Mouse (Mus musculus) thymus, adult 2 months (tissue): ENCODE data around the gene Cxcr5. TPM values are rescaled to one million over a fixed set of nuclear protein-coding genes. Genes with fewer than 3 reads are reported as not detected.

Source experiments
- DNase-seq: peaks from one replicate; pipeline ENCODE4 v3.0.0; 2021
- H3K27ac ChIP-seq: fragments of 200-500 bp; 2 replicates; pipeline ENCODE4 v1.5.1; 2012; ENCODE audit warnings: low read length, control low read depth; ENCODE audit not compliant: control insufficient read depth, insufficient read depth
- H3K27me3 ChIP-seq: fragments of 200-500 bp; 2 replicates; pipeline ENCODE4 v1.6.1; 2012; ENCODE audit warnings: mild to moderate bottlenecking, low read length, moderate library complexity, mixed read lengths; ENCODE audit not compliant: control insufficient read depth, insufficient read depth
- H3K36me3 ChIP-seq: fragments of 200-500 bp; 2 replicates; pipeline ENCODE4 v1.6.1; 2012; ENCODE audit warnings: mild to moderate bottlenecking, low read length, moderate library complexity; ENCODE audit not compliant: control insufficient read depth, insufficient read depth
- H3K4me1 ChIP-seq: fragments of 200-500 bp; replicated peaks from 2 replicates; pipeline ENCODE4 v1.6.1; 2012; ENCODE audit warnings: low read length; ENCODE audit not compliant: control insufficient read depth, insufficient read depth
- H3K4me3 ChIP-seq: fragments of 200-500 bp; 2 replicates; pipeline ENCODE4 v1.5.1; 2012; ENCODE audit warnings: mild to moderate bottlenecking, low read length, control low read depth, moderate library complexity; ENCODE audit not compliant: control insufficient read depth, insufficient read depth
- CTCF ChIP-seq: fragments of 200-500 bp; IDR thresholded peaks from 2 replicates; pipeline ENCODE4 v1.5.1; 2012; ENCODE audit warnings: mild to moderate bottlenecking, control low read depth, low read length, moderate library complexity, borderline replicate concordance; ENCODE audit not compliant: control insufficient read depth, poor library complexity, insufficient read depth; ENCODE audit errors: extremely low read depth
- POLR2A ChIP-seq: fragments of 200-500 bp; IDR thresholded peaks from 2 replicates; pipeline ENCODE4 v1.6.1; 2012; ENCODE audit warnings: mild to moderate bottlenecking, low read length, control low read depth, moderate library complexity; ENCODE audit not compliant: control insufficient read depth, poor library complexity, insufficient read depth; ENCODE audit errors: extremely low read depth
- WGBS: fragments of 180-500 bp; shearing (Covaris S2); methylation state at CpG from one replicate; pipeline ENCODE4 v1.1.7; 2018; 5-methylcytosine and 5-hydroxymethylcytosine counted together
- polyA plus RNA-seq: library from polyadenylated mRNA; depleted of rRNA; stranded (reverse); fragments of >200 nt; gene quantifications from 2 replicates; pipeline ENCODE4 v1.2.3, GENCODE M21; 2012

Gene Cxcr5
- polyA plus RNA-seq, 1 experiment = 7.7 TPM

DNA sequence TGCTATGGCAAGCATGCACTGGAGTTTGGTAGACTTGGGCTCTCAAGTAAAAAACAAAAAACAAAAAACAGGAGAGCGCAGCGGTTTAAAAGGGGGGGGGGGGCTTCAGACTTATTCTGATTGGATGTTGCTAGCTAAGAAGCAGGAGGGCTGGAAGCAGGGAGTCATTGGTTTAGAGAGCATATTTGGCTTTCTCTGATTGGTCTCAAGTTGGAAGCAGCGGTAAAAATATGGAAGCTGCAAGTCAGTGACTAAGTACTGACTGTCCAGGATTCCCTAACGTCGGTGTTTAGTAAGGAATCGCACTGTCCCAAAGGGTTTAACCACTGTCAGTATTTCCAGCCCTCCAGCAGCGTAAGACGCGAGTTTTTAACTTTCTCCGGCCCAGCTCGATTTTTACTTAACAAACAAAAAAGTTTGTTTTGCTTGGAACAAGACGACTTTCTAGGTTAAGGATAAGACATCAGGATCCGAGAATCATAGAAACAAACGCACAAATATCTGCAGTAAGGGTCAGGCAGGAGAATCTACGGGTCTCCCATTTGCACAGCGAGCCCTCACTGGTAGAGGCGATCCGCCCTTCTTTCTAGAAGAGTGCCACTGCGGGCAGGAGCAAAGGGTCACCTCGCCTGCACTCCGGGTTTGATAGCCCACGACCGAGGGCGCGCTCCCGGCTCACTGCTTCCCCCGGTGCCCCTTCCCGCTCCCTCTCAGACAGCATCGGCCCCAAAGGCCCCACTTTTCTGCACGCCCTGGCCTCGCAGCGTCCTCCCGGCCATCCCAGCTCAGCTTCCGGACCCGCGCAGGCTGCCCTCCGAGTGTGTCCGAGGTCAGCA is 42.0 kb upstream of the Cxcr5 start:
- WGBS = under 1% methylated on average over 38 of the region's 38 CpGs
- TF ChIP-seq POLR2A (no peak), CTCF (no peak)
- DNase-seq = peak; percentile 60

GRCm38 (mm10) chr9:44602766-44603165 is 41.1 kb upstream of the Cxcr5 start:
- peak; percentile 19 for DNase-seq
- Histone ChIP-seq H3K36me3 (peaks cover 8% of the 10 kb centered on the region), H3K4me3 (no peak overlapping the region)

More for the DNA sequence above, 42.0 kb upstream of the Cxcr5 start:
- Histone ChIP-seq H3K27me3 (no peaks in the 10 kb centered on the region), H3K4me1 (peaks cover 14% of the 10 kb centered on the region), H3K27ac (peak overlapping the region; percentile 76), H3K36me3 (peaks cover 17% of the 10 kb centered on the region), H3K4me3 (peak overlapping the region; percentile 90)

DNA sequence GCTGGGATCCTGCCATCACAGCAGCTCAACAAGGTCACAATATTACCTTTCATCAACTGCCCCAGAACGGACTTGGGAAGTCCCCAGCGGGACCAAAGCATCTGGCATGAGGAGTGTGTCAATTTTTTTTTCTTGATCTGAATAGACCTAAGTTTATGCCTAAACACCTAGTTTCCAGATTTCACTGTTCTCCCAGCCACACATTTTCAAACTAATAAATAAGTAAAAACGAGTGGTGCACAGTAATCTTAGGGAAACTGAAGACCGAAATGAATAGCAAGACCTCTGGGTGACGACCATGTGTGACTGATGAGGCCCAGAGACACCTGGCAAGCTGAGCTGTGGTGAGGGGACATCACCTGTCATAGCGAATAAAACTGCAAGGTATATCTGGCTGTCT is 39.1 kb upstream of the Cxcr5 start:
- Histone ChIP-seq H3K27me3 (no peaks in the 10 kb centered on the region), H3K4me1 (peaks cover 8% of the 10 kb centered on the region; the same call in 1 of the 2 replicates), H3K4me3 (no peak overlapping the region), H3K36me3 (no peaks in the 10 kb centered on the region), H3K27ac (no peak overlapping the region)
- no peak for DNase-seq
- WGBS = 90% methylated on average over 6 of the region's 6 CpGs
- TF ChIP-seq POLR2A (no peak), CTCF (no peak)

More at GRCm38 (mm10) chr9:44602766-44603165, 41.1 kb upstream of the Cxcr5 start:
- 42% methylated on average over 6 of the region's 6 CpGs for WGBS
- peaks cover 11% of the 10 kb centered on the region for H3K4me1 ChIP-seq
- TF ChIP-seq POLR2A (no peak), CTCF (no peak)
- H3K27me3 ChIP-seq = no peaks in the 10 kb centered on the region
- peak overlapping the region; percentile 88 for H3K27ac ChIP-seq

DNA sequence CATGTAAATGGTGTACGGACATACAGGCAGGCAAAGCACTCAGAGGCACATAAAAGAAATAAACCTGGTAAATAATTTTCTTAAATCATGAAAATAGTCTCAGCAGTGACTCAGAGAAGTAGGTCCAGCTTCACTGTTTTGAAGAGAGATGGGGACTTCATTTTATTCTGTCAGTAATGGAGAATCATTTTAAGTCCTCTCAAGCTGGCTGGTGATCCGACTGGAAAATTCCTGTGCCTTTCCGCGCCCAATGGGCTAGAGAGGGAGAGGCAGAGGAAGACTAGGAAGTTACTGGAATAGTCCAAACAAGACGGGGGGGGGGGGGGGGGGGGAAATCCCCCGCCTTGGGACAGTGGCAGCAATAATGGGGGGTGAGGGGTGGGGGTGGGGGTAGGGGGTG is 37.9 kb upstream of the Cxcr5 start:
- H3K4me3 ChIP-seq = no peak overlapping the region
- TF ChIP-seq CTCF = no peak
- TF ChIP-seq POLR2A = no peak
- peaks cover 8% of the 10 kb centered on the region; the same call in 1 of the 2 replicates for H3K4me1 ChIP-seq
- H3K36me3 ChIP-seq = no peaks in the 10 kb centered on the region
- no peak overlapping the region for H3K27ac ChIP-seq
- WGBS = 92% methylated on average over 5 of the region's 6 CpGs
- no peaks in the 10 kb centered on the region for H3K27me3 ChIP-seq
- DNase-seq = no peak

DNA sequence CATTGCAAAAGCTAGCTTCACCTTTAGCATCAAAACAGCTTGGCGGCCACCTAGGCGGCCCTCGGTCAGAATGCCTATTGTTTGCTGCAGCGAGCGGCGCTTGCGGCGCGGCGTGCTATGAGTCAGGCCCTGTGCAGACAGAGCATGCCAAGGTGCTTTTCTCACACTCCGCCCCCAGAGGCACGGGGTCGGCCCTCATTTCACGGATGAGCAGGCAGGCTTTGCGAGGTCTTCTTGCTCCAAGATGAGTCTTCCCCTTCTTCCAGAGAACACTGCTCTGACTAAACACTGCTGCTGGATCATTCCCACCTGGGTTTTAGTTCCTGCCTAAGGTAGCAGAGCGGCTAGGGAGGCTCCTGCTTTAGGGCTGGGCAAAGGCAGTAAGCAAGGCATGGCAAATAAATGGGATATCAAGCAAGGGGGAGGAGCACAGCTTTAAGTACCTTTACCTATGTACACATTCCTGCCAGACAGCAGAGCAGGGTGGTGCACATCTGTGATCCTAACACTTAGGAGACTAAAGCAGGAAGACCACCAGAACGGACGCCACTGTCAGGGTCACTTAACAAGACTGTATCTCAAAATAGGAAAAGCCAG is 37.3 kb upstream of the Cxcr5 start:
- Histone ChIP-seq H3K27me3 (no peaks in the 10 kb centered on the region), H3K27ac (no peak overlapping the region), H3K4me1 (peaks cover 8% of the 10 kb centered on the region; the same call in 1 of the 2 replicates), H3K4me3 (no peak overlapping the region), H3K36me3 (no peaks in the 10 kb centered on the region)
- TF ChIP-seq POLR2A = no peak
- TF ChIP-seq CTCF = no peak
- 72% methylated on average over 18 of the region's 18 CpGs for WGBS
- DNase-seq = no peak

GRCm38 (mm10) chr9:44597742-44598141 is 36.1 kb upstream of the Cxcr5 start:
- no peak overlapping the region for H3K4me3 ChIP-seq
- 96% methylated on average over 2 of the region's 2 CpGs for WGBS
- no peaks in the 10 kb centered on the region for H3K27me3 ChIP-seq
- no peaks in the 10 kb centered on the region for H3K36me3 ChIP-seq
- peaks cover 5% of the 10 kb centered on the region; the same call in 1 of the 2 replicates for H3K4me1 ChIP-seq
- DNase-seq = no peak
- H3K27ac ChIP-seq = no peak overlapping the region
- no peak for TF ChIP-seq CTCF
- TF ChIP-seq POLR2A = no peak
